Comparison of ENCODE assay signal across 8 mouse cellular contexts in genomic region chr7:126792721-126793443, GRCm38 (mm10). TPM values are rescaled to one million over a fixed set of nuclear protein-coding genes. Genes with fewer than 3 reads are reported as not detected.
A peak's percentile ranks its signal among the peaks of the same experiment; 100 is the strongest.
DNase-seq lines count a peak whose midpoint lies in the region; ATAC-seq and TF ChIP-seq lines count a peak whose summit lies in the region.

No protein-coding gene starts in this region.

- dilution Hi-C loops in CH12.LX (cut with MboI; ENCODE audit: extremely low pct_ligation_motif_present, extremely low pct_unique_long_range_greater_than_20kb, low sequenced_read_pairs): no loop called here

- peak overlapping the region; percentile 70 for H3K9ac ChIP-seq in heart, embryonic 11.5 days (ENCODE audit: low read depth, low read length)
- peak overlapping the region; percentile 89 for H3K9ac ChIP-seq in CH12.LX (ENCODE audit: insufficient read depth, low read depth)
- peak overlapping the region; percentile 94 for H3K9ac ChIP-seq in forebrain, embryonic 13.5 days
- H3K9ac ChIP-seq in liver, embryonic 13.5 days: peak overlapping the region; percentile 99

- TF ChIP-seq EP300 in CH12.LX (IDR thresholded peaks at IDR 0.05; ENCODE audit: low read length): no peak

- TF ChIP-seq CTCF in CH12.LX (conservative IDR thresholded peaks at IDR 0.05 in 1 of 2, IDR thresholded peaks at IDR 0.05 in 1 of 2; ENCODE audit: low read depth in 2 of 2, low read length in 2 of 2): no peak

- H3K79me2 ChIP-seq in CH12.LX (replicated peaks; ENCODE audit: control insufficient read depth, extremely low read depth, insufficient read depth, poor library complexity, severe bottlenecking): peaks cover 48% of the 10 kb centered on the region

- peak overlapping the region; percentile 76 for H3K4me3 ChIP-seq in heart, embryonic 11.5 days (ENCODE audit: low read depth, low read length)
- peak overlapping the region; percentile 63 to 88 (median 81) for H3K4me3 ChIP-seq in CH12.LX (replicated peaks in 1 of 3; ENCODE audit: low read depth in 2 of 3, low read length in 2 of 3, poor library complexity in 1 of 3)
- H3K4me3 ChIP-seq in forebrain, embryonic 13.5 days: peak overlapping the region; percentile 93
- peak overlapping the region; percentile 94 for H3K4me3 ChIP-seq in liver, embryonic 13.5 days (replicated peaks)

- peak overlapping the region; percentile 98 for H3K27ac ChIP-seq in heart, embryonic 11.5 days (ENCODE audit: low read depth, low read length)
- peak overlapping the region; percentile 35; the same call in 1 of the 2 replicates for H3K27ac ChIP-seq in CH12.LX (ENCODE audit: insufficient read depth, low read depth)
- H3K27ac ChIP-seq in forebrain, embryonic 13.5 days: peak overlapping the region; percentile 94
- H3K27ac ChIP-seq in liver, embryonic 13.5 days: peak overlapping the region; percentile 93

- no peaks in the 10 kb centered on the region for H3K9me3 ChIP-seq in heart, embryonic 11.5 days (replicated peaks; ENCODE audit: control insufficient read depth, low read length)
- no peaks in the 10 kb centered on the region for H3K9me3 ChIP-seq in CH12.LX (replicated peaks; ENCODE audit: low read length)
- no peaks in the 10 kb centered on the region for H3K9me3 ChIP-seq in forebrain, embryonic 13.5 days (replicated peaks)
- no peaks in the 10 kb centered on the region for H3K9me3 ChIP-seq in liver, embryonic 13.5 days (replicated peaks)

- H3K27me3 ChIP-seq in heart, embryonic 11.5 days (ENCODE audit: control insufficient read depth, insufficient read depth, low read length): no peaks in the 10 kb centered on the region
- no peaks in the 10 kb centered on the region for H3K27me3 ChIP-seq in CH12.LX (replicated peaks)
- no peaks in the 10 kb centered on the region for H3K27me3 ChIP-seq in forebrain, embryonic 13.5 days
- no peaks in the 10 kb centered on the region for H3K27me3 ChIP-seq in liver, embryonic 13.5 days

- H3K36me3 ChIP-seq in heart, embryonic 11.5 days (ENCODE audit: control insufficient read depth, insufficient read depth, low read length): peaks cover 40% of the 10 kb centered on the region
- peaks cover 54 to 73% of the 10 kb centered on the region in 2 experiments for H3K36me3 ChIP-seq in CH12.LX (replicated peaks in 1 of 2; ENCODE audit: control insufficient read depth in 1 of 2, insufficient read depth in 1 of 2, low read length in 1 of 2)
- H3K36me3 ChIP-seq in forebrain, embryonic 13.5 days (ENCODE audit: poor library complexity, severe bottlenecking): peaks cover 61% of the 10 kb centered on the region
- peaks cover 63% of the 10 kb centered on the region for H3K36me3 ChIP-seq in liver, embryonic 13.5 days

- ATAC-seq in heart, embryonic 11.5 days (replicated peaks; ENCODE audit: insufficient number of reproducible peaks, low FRiP score, low TSS enrichment): no peak
- peak; percentile 29 for ATAC-seq in forebrain, embryonic 13.5 days
- ATAC-seq in liver, embryonic 13.5 days (ENCODE audit: low read depth): peak; percentile 11; the same call in 1 of the 2 replicates
- no peak for ATAC-seq in megakaryocyte-erythroid progenitor cell, adult 5-6 weeks (replicated peaks; ENCODE audit: low FRiP score, low TSS enrichment, poor library complexity, severe bottlenecking)

- H3K4me2 ChIP-seq in heart, embryonic 11.5 days: peak overlapping the region; percentile 80
- peak overlapping the region; percentile 72 for H3K4me2 ChIP-seq in CH12.LX (ENCODE audit: insufficient read depth, low read depth, poor library complexity, severe bottlenecking)
- H3K4me2 ChIP-seq in forebrain, embryonic 13.5 days: peak overlapping the region; percentile 90
- peak overlapping the region; percentile 88 for H3K4me2 ChIP-seq in liver, embryonic 13.5 days

- no peak for TF ChIP-seq POLR2A in CH12.LX (IDR thresholded peaks at IDR 0.05; ENCODE audit: low read depth, low read length)

- peaks cover 18% of the 10 kb centered on the region for H3K4me1 ChIP-seq in heart, embryonic 11.5 days (ENCODE audit: control insufficient read depth, insufficient read depth, low read length)
- peaks cover 8 to 61% of the 10 kb centered on the region in 2 experiments for H3K4me1 ChIP-seq in CH12.LX (ENCODE audit: control insufficient read depth in 1 of 2, insufficient read depth in 2 of 2)
- H3K4me1 ChIP-seq in forebrain, embryonic 13.5 days: peaks cover 45% of the 10 kb centered on the region
- H3K4me1 ChIP-seq in liver, embryonic 13.5 days (replicated peaks): peaks cover 73% of the 10 kb centered on the region

- WGBS in heart, embryonic 11.5 days (ENCODE audit: insufficient replicate concordance): 20% methylated on average over 11 of the region's 11 CpGs
- WGBS in forebrain, embryonic 13.5 days: 27% methylated on average over 11 of the region's 11 CpGs
- 18% methylated on average over 11 of the region's 11 CpGs for WGBS in liver, embryonic 13.5 days (ENCODE audit: insufficient replicate concordance)

- DNase-seq in heart, adult 9 months (ENCODE audit: low spot score in 2 of 2): no peak
- no peak for DNase-seq in CH12.LX (ENCODE audit: extremely low read depth)
- no peak for DNase-seq in liver, embryonic 13.5 days
- DNase-seq in right cerebral cortex, postnatal 36 days (ENCODE audit: low spot score in 2 of 2): no peak
- no peak for DNase-seq in kidney, adult 11 months

- in situ Hi-C loops in CH12.LX (cut with MboI; ENCODE audit: low pct_ligation_motif_present, low pct_unique_long_range_greater_than_20kb, low sequenced_read_pairs): no loop called here

- no peak for TF ChIP-seq RAD21 in CH12.LX (IDR thresholded peaks at IDR 0.05; ENCODE audit: low read depth, low read length)

TF ChIP-seq in CH12.LX, 34 proteins besides CTCF, POLR2A, EP300 and RAD21:
- no peak for TF ChIP-seq ZKSCAN1 (IDR thresholded peaks at IDR 0.05; ENCODE audit: borderline replicate concordance, low read depth, low read length)

RNA-seq across cellular contexts. Expression of gene Ppp4c, which starts 0.6 kb away (rescaled TPM):
- 204 and 213 TPM in 2 replicates for polyA plus RNA-seq in heart, embryonic 11.5 days (2014; fragmentation: Nextera tagmentation; extraction: Ambion mirVana)
- total RNA-seq in CH12.LX (2012; rRNA removed): 201 and 213 TPM in 2 replicates
- total RNA-seq in CH12.LX (2014; rRNA removed): 175 and 195 TPM in 2 replicates
- polyA plus RNA-seq in CH12.LX (2012; ENCODE audit: insufficient read length, low read depth): 161 and 168 TPM in 2 replicates
- 246 and 258 TPM in 2 replicates for polyA plus RNA-seq in forebrain, embryonic 13.5 days (2015; fragmentation: Nextera tagmentation; extraction: Ambion mirVana)
- 133 and 141 TPM in 2 replicates for polyA plus RNA-seq in liver, embryonic 13.5 days (2015; fragmentation: Nextera tagmentation; extraction: Ambion mirVana)
- total RNA-seq in megakaryocyte-erythroid progenitor cell, adult 5-6 weeks (2014; fragmentation: Nextera tagmentation): 176 and 189 TPM in 2 replicates
- 104 and 127 TPM in 2 replicates for total RNA-seq in megakaryocyte-erythroid progenitor cell, adult 5-6 weeks (2017)

RNA-seq across cellular contexts. Expression of gene Fam57b, which starts 4.6 kb away (rescaled TPM):
- polyA plus RNA-seq in heart, embryonic 11.5 days (2014; fragmentation: Nextera tagmentation; extraction: Ambion mirVana): 0.40 and 0.41 TPM in 2 replicates
- 0.30 TPM in 1 of 2 replicates, not detected in the other for total RNA-seq in CH12.LX (2012; rRNA removed)
- total RNA-seq in CH12.LX (2014; rRNA removed): not detected in 2 replicates
- polyA plus RNA-seq in CH12.LX (2012; ENCODE audit: insufficient read length, low read depth): not detected in 2 replicates
- 27.0 and 30.0 TPM in 2 replicates for polyA plus RNA-seq in forebrain, embryonic 13.5 days (2015; fragmentation: Nextera tagmentation; extraction: Ambion mirVana)
- 0.10 and 0.13 TPM in 2 replicates for polyA plus RNA-seq in liver, embryonic 13.5 days (2015; fragmentation: Nextera tagmentation; extraction: Ambion mirVana)
- 0.61 TPM in 1 of 2 replicates, not detected in the other for total RNA-seq in megakaryocyte-erythroid progenitor cell, adult 5-6 weeks (2014; fragmentation: Nextera tagmentation)
- total RNA-seq in megakaryocyte-erythroid progenitor cell, adult 5-6 weeks (2017): 0.42 TPM in 1 of 2 replicates, not detected in the other

RNA-seq across cellular contexts. Expression of gene Tbx6, which starts 11.6 kb away (rescaled TPM):
- polyA plus RNA-seq in heart, embryonic 11.5 days (2014; fragmentation: Nextera tagmentation; extraction: Ambion mirVana): 0.31 and 0.45 TPM in 2 replicates
- 15.2 and 15.8 TPM in 2 replicates for total RNA-seq in CH12.LX (2012; rRNA removed)
- 12.3 and 12.8 TPM in 2 replicates for total RNA-seq in CH12.LX (2014; rRNA removed)
- 29.2 and 31.5 TPM in 2 replicates for polyA plus RNA-seq in CH12.LX (2012; ENCODE audit: insufficient read length, low read depth)
- polyA plus RNA-seq in forebrain, embryonic 13.5 days (2015; fragmentation: Nextera tagmentation; extraction: Ambion mirVana): 0.43 and 0.55 TPM in 2 replicates
- polyA plus RNA-seq in liver, embryonic 13.5 days (2015; fragmentation: Nextera tagmentation; extraction: Ambion mirVana): 0.35 and 0.45 TPM in 2 replicates
- 0.69 and 3.1 TPM in 2 replicates for total RNA-seq in megakaryocyte-erythroid progenitor cell, adult 5-6 weeks (2014; fragmentation: Nextera tagmentation)
- total RNA-seq in megakaryocyte-erythroid progenitor cell, adult 5-6 weeks (2017): not detected in 2 replicates

RNA-seq across cellular contexts. Expression of gene Ypel3, which starts 16.1 kb away (rescaled TPM):
- polyA plus RNA-seq in heart, embryonic 11.5 days (2014; fragmentation: Nextera tagmentation; extraction: Ambion mirVana): 79.6 and 84.9 TPM in 2 replicates
- total RNA-seq in CH12.LX (2012; rRNA removed): 13.9 and 38.9 TPM in 2 replicates
- 26.0 and 33.9 TPM in 2 replicates for total RNA-seq in CH12.LX (2014; rRNA removed)
- 40.5 and 44.0 TPM in 2 replicates for polyA plus RNA-seq in CH12.LX (2012; ENCODE audit: insufficient read length, low read depth)
- 124 and 143 TPM in 2 replicates for polyA plus RNA-seq in forebrain, embryonic 13.5 days (2015; fragmentation: Nextera tagmentation; extraction: Ambion mirVana)
- 68.4 and 77.3 TPM in 2 replicates for polyA plus RNA-seq in liver, embryonic 13.5 days (2015; fragmentation: Nextera tagmentation; extraction: Ambion mirVana)
- 26.6 and 40.6 TPM in 2 replicates for total RNA-seq in megakaryocyte-erythroid progenitor cell, adult 5-6 weeks (2014; fragmentation: Nextera tagmentation)
- 20.2 and 22.6 TPM in 2 replicates for total RNA-seq in megakaryocyte-erythroid progenitor cell, adult 5-6 weeks (2017)

RNA-seq across cellular contexts. Expression of gene Gdpd3, which starts 26.7 kb away (rescaled TPM):
- 0.92 and 1.4 TPM in 2 replicates for polyA plus RNA-seq in heart, embryonic 11.5 days (2014; fragmentation: Nextera tagmentation; extraction: Ambion mirVana)
- total RNA-seq in CH12.LX (2012; rRNA removed): 1.0 and 1.5 TPM in 2 replicates
- 0.63 and 1.3 TPM in 2 replicates for total RNA-seq in CH12.LX (2014; rRNA removed)
- polyA plus RNA-seq in CH12.LX (2012; ENCODE audit: insufficient read length, low read depth): 1.6 and 2.2 TPM in 2 replicates
- 1.7 and 2.8 TPM in 2 replicates for polyA plus RNA-seq in forebrain, embryonic 13.5 days (2015; fragmentation: Nextera tagmentation; extraction: Ambion mirVana)
- 0.37 and 0.64 TPM in 2 replicates for polyA plus RNA-seq in liver, embryonic 13.5 days (2015; fragmentation: Nextera tagmentation; extraction: Ambion mirVana)
- total RNA-seq in megakaryocyte-erythroid progenitor cell, adult 5-6 weeks (2014; fragmentation: Nextera tagmentation): 0.26 and 2.5 TPM in 2 replicates
- 0.09 TPM in 1 of 2 replicates, not detected in the other for total RNA-seq in megakaryocyte-erythroid progenitor cell, adult 5-6 weeks (2017)

Comparison
In these comparisons a context has a peak if more than half of its experiments do, and no peak if none do; other contexts are left out.
1. ATAC-seq: peak in forebrain, embryonic 13.5 days (single experiment) and liver, embryonic 13.5 days (single experiment); none in heart, embryonic 11.5 days (single experiment) and megakaryocyte-erythroid progenitor cell, adult 5-6 weeks (single experiment).
2. H3K27ac ChIP-seq: peak in every context shown above with its lines; median percentile 98 in heart, embryonic 11.5 days; 94 in forebrain, embryonic 13.5 days; 93 in liver, embryonic 13.5 days; 35 in CH12.LX.
3. RNA of gene Fam57b, which starts 4.6 kb away (polyA plus RNA-seq): 27.0 to 30.0 TPM in forebrain, embryonic 13.5 days; 0.40 to 0.41 TPM in heart, embryonic 11.5 days, 0.10 to 0.13 TPM in liver, embryonic 13.5 days and not detected in CH12.LX; every median in the first group is over 10 times any median in the second.
4. RNA of gene Tbx6, which starts 11.6 kb away (polyA plus RNA-seq): 29.2 to 31.5 TPM in CH12.LX; 0.43 to 0.55 TPM in forebrain, embryonic 13.5 days, 0.35 to 0.45 TPM in liver, embryonic 13.5 days and 0.31 to 0.45 TPM in heart, embryonic 11.5 days; every median in the first group is over 10 times any median in the second.
5. Peak in every context shown above with its lines, with median percentiles within 50 percentile points of each other: H3K4me2 ChIP-seq, H3K4me3 ChIP-seq and H3K9ac ChIP-seq.